9 mouse cellular contexts compared by ENCODE assay signal in the genomic region with DNA sequence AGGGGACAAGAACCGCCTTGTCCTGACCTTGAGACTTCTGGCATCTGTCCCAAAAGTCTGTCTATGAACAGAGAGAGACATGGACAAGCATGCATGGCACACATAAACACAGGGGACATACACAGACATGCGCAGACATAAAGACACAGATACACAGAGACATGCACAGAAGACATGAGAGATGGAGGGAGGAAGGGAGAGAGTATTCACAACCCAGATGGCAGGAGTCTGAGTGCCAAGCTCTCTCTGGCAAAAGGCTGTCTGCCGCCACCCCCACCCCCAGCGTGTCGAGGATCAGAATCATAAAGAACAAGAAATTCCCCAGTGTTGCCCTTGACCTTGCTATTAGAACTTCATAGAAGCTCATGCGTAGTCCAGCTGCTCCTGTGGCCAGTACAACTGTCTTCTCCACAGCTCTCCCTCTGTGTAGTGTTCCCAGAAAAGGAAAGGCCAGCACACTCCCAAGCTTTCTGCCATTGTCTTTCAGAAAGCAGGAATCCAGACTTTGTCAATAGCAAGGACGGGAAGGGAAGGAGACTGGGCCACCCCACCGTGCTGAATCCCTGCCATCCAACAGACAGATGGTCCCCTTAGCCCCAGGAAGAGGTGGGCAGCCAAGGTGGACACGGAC.
DNase-seq lines count a peak whose midpoint lies in the region; ATAC-seq lines count a peak whose summit lies in the region.
"Had no signal": no experiment of that assay in that cellular context is flagged by ENCODE, and none has a peak within 500 bp of the region (broad histone marks: within the 10 kb centered on the region; RNA-seq: fewer than 3 reads in every experiment).

No protein-coding gene starts in this region.

- WGBS in lung, embryonic 15.5 days, result 63% methylated on average over 9 of the region's 9 CpGs

- no peaks in the 10 kb centered on the region for H3K36me3 ChIP-seq in lung, embryonic 15.5 days
- H3K36me3 ChIP-seq: neural tube, embryonic 13.5 days had no signal

- H3K27ac ChIP-seq in lung, embryonic 15.5 days, result no peak overlapping the region
- H3K27ac ChIP-seq: neural tube, embryonic 13.5 days had no signal

- no peaks in the 10 kb centered on the region for H3K4me1 ChIP-seq in lung, embryonic 15.5 days

- no peak overlapping the region for H3K4me3 ChIP-seq in lung, embryonic 15.5 days
- H3K4me3 ChIP-seq: neural tube, embryonic 13.5 days had no signal

- no peaks in the 10 kb centered on the region for H3K27me3 ChIP-seq in lung, embryonic 15.5 days
- H3K27me3 ChIP-seq: neural tube, embryonic 13.5 days had no signal

- H3K9ac ChIP-seq in lung, embryonic 15.5 days, result no peak overlapping the region
- H3K9ac ChIP-seq: neural tube, embryonic 13.5 days had no signal

- no peaks in the 10 kb centered on the region for H3K9me3 ChIP-seq in lung, embryonic 15.5 days
- H3K9me3 ChIP-seq: neural tube, embryonic 13.5 days had no signal

- ATAC-seq in lung, embryonic 15.5 days (ENCODE audit: borderline replicate concordance, extremely low read depth, low FRiP score, low TSS enrichment), result peak; percentile 61; the same call in 1 of the 2 replicates
- no peak for ATAC-seq in megakaryocyte, adult 5-6 weeks (ENCODE audit: poor library complexity, severe bottlenecking)
- no peak for ATAC-seq in monocyte, adult 5-6 weeks (replicated peaks; ENCODE audit: insufficient number of reproducible peaks, low FRiP score, low TSS enrichment, poor library complexity, severe bottlenecking)

- no peak overlapping the region for H3K4me2 ChIP-seq in lung, embryonic 15.5 days
- H3K4me2 ChIP-seq: neural tube, embryonic 13.5 days had no signal

- DNase-seq in lung, adult 18-20 months, result no peak
- DNase-seq in brain, embryonic 18.5 days (ENCODE audit: low read depth, low spot score), result peak; percentile 50
- DNase-seq in cerebellum, adult 9-11 months, result peak; percentile 88
- DNase-seq in layer of hippocampus, postnatal 10 days (ENCODE audit: low spot score in 2 of 2), result peak; percentile 58 to 64
- DNase-seq: liver had no signal

Comparison
In these comparisons a context has a peak if more than half of its experiments do, and no peak if none do; other contexts are left out.
1. DNase-seq: peak in brain, embryonic 18.5 days (single experiment), cerebellum, adult 9-11 months (single experiment) and layer of hippocampus, postnatal 10 days (2 of 2); none in lung, adult 18-20 months (0 of 2).